Mouse (Mus musculus) spleen, postnatal 14 days (tissue): Measurements from ENCODE around the gene Znrf3.
"Not testable (repeated sequence)": the region's sequence is repeated elsewhere in the genome, so short reads cannot be mapped to it uniquely, and the experiment has no call there.

Experiments used
- DNase-seq, 2 experiments: peaks; one replicate each; pipeline ENCODE4 v3.0.0; 2021 to 2022; ENCODE audit warnings: low spot score in 2 of 2

Znrf3 gene

DNA sequence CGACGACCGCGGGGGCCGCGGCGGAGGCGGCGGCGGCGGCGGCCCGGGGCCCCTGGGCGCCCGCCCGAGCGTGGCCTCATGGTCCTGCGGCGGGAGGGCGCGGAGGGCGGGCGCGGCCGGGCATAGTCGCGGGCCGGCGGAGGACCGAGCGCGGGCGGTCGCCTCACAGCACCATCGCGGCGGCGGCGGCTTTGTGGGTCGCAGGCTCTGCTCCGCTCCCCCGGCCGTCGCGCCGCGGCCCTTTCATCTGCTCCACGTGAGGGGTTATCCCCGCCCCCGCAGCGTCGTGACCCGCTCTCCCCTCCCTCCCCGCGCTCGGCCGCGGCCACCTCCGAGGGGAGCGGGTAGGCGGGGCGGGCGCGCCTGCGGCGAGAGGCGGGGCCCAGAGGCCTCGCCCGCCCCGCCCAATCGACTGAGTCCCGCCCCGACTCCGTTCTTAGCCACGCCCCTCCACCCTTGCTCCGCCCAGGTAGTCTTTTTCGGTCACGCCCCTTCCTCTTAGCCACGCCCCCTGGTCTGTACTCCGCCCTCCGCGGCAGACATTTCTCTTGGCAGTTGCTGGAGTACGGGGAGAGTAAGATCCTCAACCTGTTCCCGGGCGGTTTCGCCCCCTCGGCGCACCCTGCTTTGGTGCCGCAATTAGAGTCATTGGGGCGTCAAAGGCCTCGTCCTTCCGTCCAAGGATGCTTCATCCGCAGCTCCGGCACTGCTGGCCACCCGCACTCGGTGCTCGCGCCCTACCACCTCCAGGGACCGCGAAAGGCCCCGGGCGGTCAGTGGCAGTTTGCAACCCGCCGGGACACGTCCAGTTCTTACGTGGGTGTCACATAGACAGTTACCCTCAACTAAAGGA lies at the start of gene Znrf3:
Gene Znrf3, minus strand, starts transcription at position 249 of the 853 bp plus-strand sequence.
- DNase-seq: peak; percentile 94 to 96

GRCm38 (mm10) chr11:5493869-5494268 lies 49.2 kb upstream of the Znrf3 start:
- no peak for DNase-seq

DNA sequence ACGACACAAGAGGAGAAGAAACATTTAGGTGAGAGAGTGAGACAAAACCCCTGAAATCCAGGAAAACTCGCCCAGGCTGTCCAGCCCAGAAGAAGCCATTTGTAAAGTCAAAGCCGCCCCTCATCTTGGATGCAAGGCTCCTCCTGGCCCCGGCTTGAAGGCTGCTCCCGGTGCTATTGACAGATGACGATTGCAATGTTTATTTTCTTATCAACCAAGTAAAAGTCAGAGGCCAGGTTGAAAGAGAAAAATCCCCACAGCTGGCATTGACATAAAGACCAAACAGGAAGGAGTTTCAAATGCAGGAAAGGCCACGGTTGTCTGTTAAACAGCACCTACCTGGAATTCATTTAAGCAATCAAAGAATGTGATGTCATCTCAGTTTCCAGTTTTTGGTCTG lies 47.3 kb upstream of the Znrf3 start:
- no peak for DNase-seq

DNA sequence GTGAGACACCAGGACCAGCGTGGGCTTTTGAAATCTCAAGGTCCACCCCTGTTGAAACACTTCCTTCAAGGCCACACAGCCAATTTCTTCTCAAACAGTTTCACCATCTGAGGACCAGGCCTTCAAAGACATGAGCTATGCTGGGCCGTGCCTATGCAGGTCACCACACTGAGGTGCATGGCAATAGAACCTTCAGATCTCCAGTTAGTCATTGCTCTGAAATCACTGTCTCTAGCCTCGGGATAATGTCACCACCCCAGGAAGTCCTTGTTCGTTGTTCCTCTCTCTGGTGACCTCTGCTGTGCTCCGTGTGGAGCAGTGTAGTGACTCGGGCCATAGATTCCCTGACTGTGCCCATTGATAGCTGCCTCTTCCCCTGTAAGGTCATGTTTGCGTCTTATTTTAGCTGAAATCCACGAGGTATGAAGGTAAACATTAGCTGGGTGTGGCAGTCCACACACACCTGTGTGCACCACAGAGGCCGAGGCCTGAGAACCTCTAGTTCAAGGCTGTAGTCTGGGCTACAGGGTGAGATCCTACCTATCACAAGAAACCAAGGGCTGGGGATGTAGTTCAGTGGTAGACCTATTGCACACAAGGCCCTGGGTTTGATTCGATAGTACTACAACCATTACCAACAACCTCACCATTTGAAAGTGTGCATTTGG lies 46.5 kb upstream of the Znrf3 start:
- no peak for DNase-seq

- DNase-seq: not testable (repeated sequence)
These were observed 44.8 kb upstream of the Znrf3 start for GRCm38 (mm10) chr11:5489433-5489832.

DNA sequence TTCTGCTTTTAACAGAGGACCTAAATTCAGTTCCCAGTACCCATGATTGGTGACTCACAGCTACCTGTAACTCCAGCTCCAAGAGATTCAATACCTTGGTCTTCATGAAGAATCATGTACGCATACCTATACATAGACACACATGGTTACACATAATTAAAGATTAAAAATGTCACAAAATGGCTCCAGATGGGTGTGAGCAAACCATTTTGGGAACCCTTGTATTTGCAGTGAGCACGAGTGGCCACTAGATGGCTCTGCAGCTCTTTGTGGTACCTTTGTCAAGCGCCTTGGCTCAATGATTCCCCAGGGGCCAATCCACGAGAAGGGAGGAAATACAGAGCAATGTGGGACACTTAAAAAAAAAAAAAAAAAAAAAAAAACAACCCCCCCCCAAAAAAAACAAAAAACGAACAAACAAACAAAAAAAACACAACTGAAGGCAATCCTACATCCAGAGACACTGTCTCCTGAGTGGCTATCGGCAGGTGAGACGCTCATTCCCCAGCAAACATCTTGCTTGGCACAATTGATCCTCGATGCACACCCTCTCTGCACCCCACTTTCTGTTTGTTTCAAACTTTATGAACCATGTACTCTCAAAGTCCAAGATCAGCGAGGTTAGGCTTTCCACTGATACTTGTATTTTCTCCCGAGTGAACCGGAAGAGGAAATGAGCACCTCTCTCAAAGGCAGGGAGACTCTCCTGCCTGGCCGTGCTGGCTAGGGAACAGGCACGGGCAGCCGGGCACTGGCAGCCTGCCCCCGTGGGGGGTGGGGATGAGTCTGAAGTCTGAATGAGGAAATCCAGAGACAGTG lies 40.8 kb upstream of the Znrf3 start:
- DNase-seq: peak; percentile 70 to 80

DNA sequence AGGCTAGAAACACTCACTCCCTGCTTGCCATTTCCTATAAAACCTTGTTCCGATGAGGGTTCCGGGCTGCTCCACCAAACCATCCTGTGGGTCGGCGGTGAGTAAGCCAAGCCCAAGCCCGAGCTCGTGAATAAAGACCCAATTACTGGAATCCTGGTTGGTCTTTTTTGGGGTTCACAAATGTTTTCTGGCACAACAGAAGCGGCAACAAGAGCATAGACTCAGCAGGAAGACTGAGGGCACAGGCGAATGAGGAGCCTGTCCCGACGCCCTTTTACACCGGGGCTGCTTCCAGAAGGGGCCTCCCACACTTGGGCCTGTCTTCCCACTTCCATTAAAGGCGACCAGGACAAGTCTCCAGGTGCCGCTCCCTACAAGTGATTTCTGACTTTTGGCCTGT lies 37.9 kb upstream of the Znrf3 start:
- DNase-seq: no peak

- DNase-seq: no peak
These were observed 34.2 kb upstream of the Znrf3 start for GRCm38 (mm10) chr11:5478831-5479230.

GRCm38 (mm10) chr11:5478193-5478592 lies 33.5 kb upstream of the Znrf3 start:
- no peak for DNase-seq

DNA sequence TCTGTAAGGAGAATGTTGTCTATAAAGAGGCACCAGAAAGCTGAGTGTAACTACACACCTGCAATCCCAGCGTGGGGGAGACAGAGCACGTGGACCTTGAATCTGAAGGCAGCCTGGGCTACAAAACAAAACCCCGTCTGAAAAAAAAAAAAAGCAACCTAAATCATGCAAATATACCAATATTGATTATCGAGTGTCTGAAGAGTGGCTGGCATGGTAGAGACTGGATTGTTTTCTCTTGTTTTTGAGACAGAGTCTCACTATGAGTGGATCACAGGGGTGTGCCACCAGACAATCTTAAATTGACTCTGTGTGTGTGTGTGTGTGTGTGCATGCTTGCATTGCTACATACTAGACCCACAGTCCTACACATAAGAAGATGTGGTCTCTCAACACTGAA lies 32.2 kb upstream of the Znrf3 start:
- no peak for DNase-seq

DNA sequence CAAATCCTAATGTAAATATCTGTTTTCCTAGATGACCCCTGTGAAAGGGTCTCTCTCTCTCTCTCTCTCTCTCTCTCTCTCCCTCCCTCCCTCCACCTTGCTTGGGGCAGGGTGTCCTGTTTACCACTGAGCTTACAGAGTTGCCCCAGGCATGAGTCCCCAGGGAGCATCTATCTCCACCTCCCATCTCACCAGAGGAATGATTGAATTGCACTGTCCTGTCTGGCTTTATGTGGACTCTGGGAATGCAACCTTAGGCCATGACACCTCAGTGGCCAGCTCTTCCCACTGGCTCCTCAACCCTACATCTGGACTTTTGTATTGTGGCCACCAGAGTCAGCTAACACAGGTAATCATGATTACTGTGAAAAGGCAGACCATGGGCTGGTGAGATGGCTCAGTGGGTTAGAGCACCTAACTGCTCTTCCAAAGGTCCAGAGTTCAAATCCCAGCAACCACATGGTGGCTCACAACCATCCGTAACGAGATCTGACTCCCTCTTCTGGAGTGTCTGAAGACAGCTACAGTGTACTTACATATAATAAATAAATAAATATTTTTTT lies 31.0 kb upstream of the Znrf3 start:
- DNase-seq: not testable (repeated sequence)

GRCm38 (mm10) chr11:5474130-5474529 lies 29.5 kb upstream of the Znrf3 start:
- DNase-seq: peak in 1 of 2 experiments; percentile 31

DNA sequence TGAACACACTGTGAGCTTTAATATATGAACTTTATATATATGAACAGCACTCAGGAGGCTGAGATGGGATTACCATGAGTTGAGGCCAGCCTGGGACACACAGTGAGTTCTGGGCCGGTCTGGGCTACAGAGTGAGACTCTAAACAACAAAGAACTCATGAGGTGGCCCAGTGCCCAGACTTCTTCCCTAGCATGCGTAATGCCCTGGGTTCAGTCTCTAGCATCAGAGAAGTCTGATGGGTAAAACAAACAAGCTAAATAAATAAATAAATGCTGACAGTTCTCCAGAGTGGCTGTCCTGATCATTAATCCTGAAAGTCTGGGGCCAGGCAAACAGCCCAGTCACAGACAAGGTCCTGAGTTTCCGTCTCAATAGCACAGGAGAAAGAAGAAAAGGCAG lies 25.4 kb upstream of the Znrf3 start:
- no peak for DNase-seq

- peak; percentile 18 to 56 for DNase-seq
These were observed 24.4 kb upstream of the Znrf3 start for GRCm38 (mm10) chr11:5469084-5469483.

DNA sequence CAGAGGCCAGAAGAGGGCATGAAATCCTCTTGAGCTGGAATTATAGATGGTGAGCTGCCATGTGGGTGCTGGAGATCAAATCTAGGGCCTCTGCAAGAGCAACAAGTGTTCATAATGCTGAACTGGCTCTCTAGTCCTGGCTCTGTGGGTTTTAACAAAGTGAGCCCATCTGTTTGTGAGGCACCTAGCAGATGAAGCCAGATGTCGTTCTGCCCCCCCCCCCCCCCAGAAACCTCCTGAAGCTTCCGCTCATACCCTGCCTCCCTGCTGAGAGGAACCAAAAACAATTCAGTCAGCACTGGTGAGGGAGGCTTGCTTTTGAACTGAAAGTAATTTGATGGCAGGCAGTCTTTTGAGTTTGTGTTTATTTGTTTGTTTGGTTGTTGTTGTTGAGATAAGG lies 23.8 kb upstream of the Znrf3 start:
- no peak for DNase-seq

GRCm38 (mm10) chr11:5451923-5452322 lies 7.3 kb upstream of the Znrf3 start:
- no peak for DNase-seq

GRCm38 (mm10) chr11:5451341-5451740 lies 6.7 kb upstream of the Znrf3 start:
- DNase-seq: no peak

DNA sequence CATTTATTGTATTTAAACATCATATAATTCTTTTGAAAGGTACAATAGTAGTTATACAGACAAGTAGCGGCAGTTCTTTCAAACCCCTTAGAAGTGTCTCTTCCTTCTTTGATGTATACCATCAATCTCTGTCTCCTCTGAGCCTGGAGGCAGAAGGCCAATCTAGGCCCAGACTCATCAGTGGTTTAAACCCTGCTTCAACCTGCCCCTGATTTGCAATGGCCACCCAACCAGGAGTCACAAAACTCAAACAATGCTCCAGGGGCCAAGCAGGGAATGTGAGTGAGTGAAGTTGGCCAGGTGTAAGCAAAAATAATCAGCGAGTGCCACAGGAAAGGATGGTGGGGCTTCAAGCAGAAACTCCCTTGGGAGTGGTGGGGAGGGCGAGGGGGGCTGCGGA lies 6.1 kb upstream of the Znrf3 start:
- no peak for DNase-seq

DNA sequence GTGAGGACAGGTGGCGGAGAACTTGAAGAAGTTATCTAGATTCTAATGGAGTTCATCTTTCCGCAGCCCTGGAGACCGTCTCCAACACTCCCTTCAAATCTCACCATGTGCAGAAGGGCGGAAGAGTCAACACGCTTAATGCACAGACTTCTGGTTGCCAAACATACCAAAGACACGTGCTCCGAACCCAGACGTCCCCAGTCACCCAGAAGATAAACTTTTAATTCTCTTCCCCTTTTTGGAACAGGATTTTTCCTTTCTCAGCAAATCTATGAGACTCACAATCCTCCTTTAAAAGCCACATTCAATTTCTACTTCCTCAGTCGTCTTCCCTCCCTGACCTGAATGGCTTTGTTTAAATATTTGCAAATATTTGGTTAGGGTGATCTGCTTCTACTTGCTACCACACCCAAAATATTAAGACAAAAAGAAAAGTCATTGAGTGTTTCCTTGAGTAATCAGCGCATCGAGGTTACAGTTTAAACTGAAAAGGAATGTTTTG lies 856 bp upstream of the Znrf3 start:
- no peak for DNase-seq

GRCm38 (mm10) chr11:5444234-5444598 lies 431 bp downstream of the Znrf3 start:
- peak; percentile 11 to 17 for DNase-seq

GRCm38 (mm10) chr11:5443511-5444233 lies 975 bp downstream of the Znrf3 start:
- peak in 1 of 2 experiments; percentile 3 for DNase-seq
